Mouse (Mus musculus): ENCODE results near the gene Myog. TPM values are rescaled to one million over a fixed set of nuclear protein-coding genes. Genes with fewer than 3 reads are reported as not detected.

Myog gene
- total RNA-seq, 1 experiment = 0.18 TPM

GRCm38 (mm10) chr1:134293738-134294604 is 4.2 kb downstream of the Myog start:
- H3K4me3 ChIP-seq (ENCODE audit: insufficient read depth in 1 of 2, low read depth in 1 of 2, low read length in 2 of 2, poor library complexity in 1 of 2, severe bottlenecking in 1 of 2) = no peak overlapping the region
- H3K9me3 ChIP-seq (ENCODE audit: control insufficient read depth, insufficient read depth, low read depth, low read length) = no peaks in the 10 kb centered on the region
- H3K9ac ChIP-seq (ENCODE audit: insufficient read depth, low read depth, low read length, poor library complexity, severe bottlenecking) = no peak overlapping the region
- H3K4me1 ChIP-seq (ENCODE audit: control insufficient read depth in 2 of 2, insufficient read depth in 2 of 2, low read length in 2 of 2, poor library complexity in 1 of 2) = peaks cover 2 to 6% of the 10 kb centered on the region in 2 experiments; a peak in 2 of 4 replicates
- H3K36me3 ChIP-seq (ENCODE audit: control insufficient read depth, insufficient read depth, low read length, poor library complexity, severe bottlenecking) = peaks cover 10% of the 10 kb centered on the region; the same call in 1 of the 2 replicates
- H3K27ac ChIP-seq (ENCODE audit: insufficient read depth, low read depth, low read length, poor library complexity, severe bottlenecking) = no peak overlapping the region
- no peak for TF ChIP-seq HCFC1 (IDR thresholded peaks at IDR 0.05; ENCODE audit: borderline replicate concordance, insufficient read depth, low read length)
- no peak for TF ChIP-seq ZNF384 (IDR thresholded peaks at IDR 0.05; ENCODE audit: low read depth, low read length)
- no peak for TF ChIP-seq MAFK (IDR thresholded peaks at IDR 0.05; ENCODE audit: insufficient read depth, low read depth, low read length)
- TF ChIP-seq ZC3H11A (IDR thresholded peaks at IDR 0.05; ENCODE audit: borderline replicate concordance, low read depth, low read length) = no peak
- TF ChIP-seq CHD2 (IDR thresholded peaks at IDR 0.05; ENCODE audit: low read depth, low read length) = no peak
- DNase-seq (ENCODE audit: low read depth, low spot score) = no peak
- in situ Hi-C loops (cut with MboI; ENCODE audit: low sequenced_read_pairs in 2 of 2, unreplicated experiment in 2 of 2) = no loop called here

GRCm38 (mm10) chr1:134297265-134297664 is 7.5 kb downstream of the Myog start:
- TF ChIP-seq MAFK (IDR thresholded peaks at IDR 0.05; ENCODE audit: insufficient read depth, low read depth, low read length) = no peak
- H3K36me3 ChIP-seq (ENCODE audit: control insufficient read depth, insufficient read depth, low read length, poor library complexity, severe bottlenecking) = peaks cover 10% of the 10 kb centered on the region; the same call in 1 of the 2 replicates
- DNase-seq (ENCODE audit: low read depth, low spot score) = no peak
- no peaks in the 10 kb centered on the region for H3K9me3 ChIP-seq (ENCODE audit: control insufficient read depth, insufficient read depth, low read depth, low read length)
- H3K4me1 ChIP-seq (ENCODE audit: control insufficient read depth in 2 of 2, insufficient read depth in 2 of 2, low read length in 2 of 2, poor library complexity in 1 of 2) = peaks cover 2 to 4% of the 10 kb centered on the region in 2 experiments; a peak in 2 of 4 replicates
- H3K4me3 ChIP-seq (ENCODE audit: insufficient read depth in 1 of 2, low read depth in 1 of 2, low read length in 2 of 2, poor library complexity in 1 of 2, severe bottlenecking in 1 of 2) = no peak overlapping the region
- no peak overlapping the region for H3K27ac ChIP-seq (ENCODE audit: insufficient read depth, low read depth, low read length, poor library complexity, severe bottlenecking)
- in situ Hi-C loops (cut with MboI; ENCODE audit: low sequenced_read_pairs in 2 of 2, unreplicated experiment in 2 of 2) = no loop called here
- no peak overlapping the region for H3K9ac ChIP-seq (ENCODE audit: insufficient read depth, low read depth, low read length, poor library complexity, severe bottlenecking)

- Histone ChIP-seq H3K9ac (ENCODE audit: insufficient read depth, low read depth, low read length, poor library complexity, severe bottlenecking) (peak overlapping the region; percentile 42), H3K27ac (ENCODE audit: insufficient read depth, low read depth, low read length, poor library complexity, severe bottlenecking) (no peak overlapping the region), H3K9me3 (ENCODE audit: control insufficient read depth, insufficient read depth, low read depth, low read length) (no peaks in the 10 kb centered on the region), H3K4me1 (ENCODE audit: control insufficient read depth in 2 of 2, insufficient read depth in 2 of 2, low read length in 2 of 2, poor library complexity in 1 of 2) (peaks cover 0 to 2% of the 10 kb centered on the region in 2 experiments; a peak in 1 of 4 replicates), H3K4me3 (ENCODE audit: insufficient read depth in 1 of 2, low read depth in 1 of 2, low read length in 2 of 2, poor library complexity in 1 of 2, severe bottlenecking in 1 of 2) (peak overlapping the region; percentile 64 to 72), H3K36me3 (ENCODE audit: control insufficient read depth, insufficient read depth, low read length, poor library complexity, severe bottlenecking) (peaks cover 13% of the 10 kb centered on the region)
- DNase-seq (ENCODE audit: low read depth, low spot score) = no peak
- TF ChIP-seq HCFC1 (IDR thresholded peaks at IDR 0.05; ENCODE audit: borderline replicate concordance, insufficient read depth, low read length) (no peak), CHD2 (IDR thresholded peaks at IDR 0.05; ENCODE audit: low read depth, low read length) (no peak), ZC3H11A (IDR thresholded peaks at IDR 0.05; ENCODE audit: borderline replicate concordance, low read depth, low read length) (no peak), MAFK (IDR thresholded peaks at IDR 0.05; ENCODE audit: insufficient read depth, low read depth, low read length) (no peak), ZNF384 (IDR thresholded peaks at IDR 0.05; ENCODE audit: low read depth, low read length) (no peak)
- in situ Hi-C loops (cut with MboI; ENCODE audit: low sequenced_read_pairs in 2 of 2, unreplicated experiment in 2 of 2) = no loop called here
Measured at GRCm38 (mm10) chr1:134298636-134299411, 9.0 kb downstream of the Myog start.

GRCm38 (mm10) chr1:134302568-134303238 is 12.9 kb downstream of the Myog start:
- no peak for TF ChIP-seq HCFC1 (IDR thresholded peaks at IDR 0.05; ENCODE audit: borderline replicate concordance, insufficient read depth, low read length)
- TF ChIP-seq MAFK (IDR thresholded peaks at IDR 0.05; ENCODE audit: insufficient read depth, low read depth, low read length) = no peak
- TF ChIP-seq CHD2 (IDR thresholded peaks at IDR 0.05; ENCODE audit: low read depth, low read length) = no peak
- TF ChIP-seq ZC3H11A (IDR thresholded peaks at IDR 0.05; ENCODE audit: borderline replicate concordance, low read depth, low read length) = no peak
- TF ChIP-seq ZNF384 (IDR thresholded peaks at IDR 0.05; ENCODE audit: low read depth, low read length) = no peak
- no peak for DNase-seq (ENCODE audit: low read depth, low spot score)
- in situ Hi-C loops (cut with MboI; ENCODE audit: low sequenced_read_pairs in 2 of 2, unreplicated experiment in 2 of 2) = no loop called here
- H3K9me3 ChIP-seq (ENCODE audit: control insufficient read depth, insufficient read depth, low read depth, low read length) = no peaks in the 10 kb centered on the region
- H3K9ac ChIP-seq (ENCODE audit: insufficient read depth, low read depth, low read length, poor library complexity, severe bottlenecking) = no peak overlapping the region
- H3K4me3 ChIP-seq (ENCODE audit: insufficient read depth in 1 of 2, low read depth in 1 of 2, low read length in 2 of 2, poor library complexity in 1 of 2, severe bottlenecking in 1 of 2) = no peak overlapping the region
- peaks cover 0 to 2% of the 10 kb centered on the region in 2 experiments; a peak in 1 of 4 replicates for H3K4me1 ChIP-seq (ENCODE audit: control insufficient read depth in 2 of 2, insufficient read depth in 2 of 2, low read length in 2 of 2, poor library complexity in 1 of 2)
- peaks cover 19% of the 10 kb centered on the region for H3K36me3 ChIP-seq (ENCODE audit: control insufficient read depth, insufficient read depth, low read length, poor library complexity, severe bottlenecking)
- H3K27ac ChIP-seq (ENCODE audit: insufficient read depth, low read depth, low read length, poor library complexity, severe bottlenecking) = no peak overlapping the region

Measured in ES-E14 (cell line).